Mouse (Mus musculus): ENCODE measurements around the gene Rnpepl1. TPM values are rescaled to one million over a fixed set of nuclear protein-coding genes. Genes with fewer than 3 reads are reported as not detected.
"Not testable (repeated sequence)": the region's sequence is repeated elsewhere in the genome, so short reads cannot be mapped to it uniquely, and the experiment has no call there.

Rnpepl1 gene
- total RNA-seq, 4 experiments from 2014 or later, result 64.1 to 84.4 (median 76.6) TPM

DNA sequence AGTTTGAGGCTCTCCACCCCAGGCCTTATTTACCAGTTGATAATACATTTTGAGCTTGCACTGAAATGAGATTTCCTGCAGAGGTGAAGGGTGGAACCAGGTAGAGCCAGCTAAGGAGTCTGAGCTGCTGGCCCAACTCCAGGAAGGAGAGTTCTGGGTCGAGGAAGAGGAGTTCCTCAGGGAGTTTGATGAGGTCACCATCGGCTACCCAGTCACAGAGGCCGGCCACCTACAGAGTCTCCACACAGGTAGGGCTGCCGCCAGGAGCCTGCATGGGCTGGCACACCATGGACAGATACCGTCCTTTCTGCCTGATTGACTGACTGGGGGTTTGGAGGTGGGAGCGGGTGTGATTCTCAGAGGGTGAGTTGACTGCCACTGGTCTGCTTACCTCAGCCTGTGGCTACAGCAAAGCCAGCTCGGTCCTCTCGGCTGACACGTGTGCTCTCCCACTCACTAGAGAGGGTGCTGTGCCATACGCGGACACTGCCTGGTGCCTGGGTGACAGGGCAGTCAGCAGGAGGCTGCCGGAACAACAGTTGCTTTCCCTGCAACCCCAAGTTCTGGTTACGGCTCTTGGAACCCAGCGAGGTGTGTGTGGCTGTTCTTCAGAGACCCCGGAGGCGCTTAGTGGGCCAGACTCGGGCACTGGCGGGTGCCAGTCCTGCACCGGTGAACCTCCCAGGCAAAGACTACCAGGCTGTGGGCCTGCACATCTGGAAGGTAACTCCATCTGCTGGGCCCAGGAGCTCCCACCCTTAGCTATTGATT is 32.8 kb downstream of the Rnpepl1 start:
- DNase-seq, result no peak

DNA sequence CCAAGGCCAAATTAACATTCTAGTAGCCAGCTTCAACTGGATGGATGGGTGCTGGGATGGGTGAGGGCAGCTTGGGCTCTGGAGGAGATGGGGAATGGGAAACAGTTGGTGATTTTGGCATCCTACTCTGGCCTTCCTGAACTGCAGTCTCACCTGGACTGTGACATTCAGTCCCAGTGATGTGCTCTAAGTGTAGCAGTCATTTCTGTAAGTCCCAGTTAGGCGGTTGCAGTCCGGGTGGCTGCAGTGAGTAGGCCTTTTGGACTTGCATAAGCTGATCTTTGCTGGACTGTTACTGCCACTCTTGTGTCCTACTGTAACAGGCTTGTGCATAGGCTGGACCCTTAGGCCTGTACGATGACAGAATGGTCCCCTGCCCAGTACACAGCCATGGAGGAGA is 37.4 kb downstream of the Rnpepl1 start:
- DNase-seq, result no peak

DNA sequence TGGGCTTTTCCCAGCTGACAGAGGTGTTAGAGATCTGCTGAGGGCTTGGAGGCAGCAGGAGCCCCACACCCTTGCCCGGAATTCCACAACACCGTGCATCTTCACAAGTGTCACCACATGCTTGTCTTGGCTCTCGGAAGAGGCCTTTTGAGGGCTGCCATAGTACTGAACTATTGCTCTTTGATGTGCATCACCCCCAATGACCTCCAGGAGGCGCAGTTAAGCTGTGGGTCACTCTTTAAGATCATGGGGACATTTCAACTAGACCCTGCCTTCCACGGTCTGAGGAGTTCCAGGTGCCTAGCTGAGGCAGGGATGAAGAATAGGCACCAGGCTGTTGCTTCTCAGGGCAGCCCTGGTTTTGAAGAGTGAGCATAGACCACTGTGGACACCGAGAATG is 38.8 kb downstream of the Rnpepl1 start:
- DNase-seq, result no peak

DNA sequence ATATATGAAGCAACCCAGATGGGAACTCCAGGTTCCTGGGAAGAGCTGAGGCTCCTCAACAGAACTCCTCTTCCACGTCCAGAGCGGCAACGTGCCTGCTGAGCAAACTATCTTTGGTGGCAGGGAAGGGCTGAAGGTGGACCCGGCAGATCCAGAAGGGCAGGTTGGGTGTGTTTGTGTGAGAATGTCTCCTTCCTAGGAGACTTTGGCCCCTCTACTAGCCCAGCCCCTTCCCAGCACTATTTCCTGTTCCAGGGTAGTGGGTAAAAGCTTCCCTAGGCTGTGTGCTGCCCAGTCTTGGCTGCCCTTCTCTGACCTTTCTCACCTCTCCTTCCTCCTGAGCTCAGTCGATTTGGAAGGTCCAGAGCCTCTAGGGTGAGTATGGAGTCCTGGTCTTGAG is 40.0 kb downstream of the Rnpepl1 start, which contains the start of gene Gpr35:
Gpr35 (plus strand) TSS at position 259 of the 400 bp plus-strand sequence.
- DNase-seq, result no peak

DNA sequence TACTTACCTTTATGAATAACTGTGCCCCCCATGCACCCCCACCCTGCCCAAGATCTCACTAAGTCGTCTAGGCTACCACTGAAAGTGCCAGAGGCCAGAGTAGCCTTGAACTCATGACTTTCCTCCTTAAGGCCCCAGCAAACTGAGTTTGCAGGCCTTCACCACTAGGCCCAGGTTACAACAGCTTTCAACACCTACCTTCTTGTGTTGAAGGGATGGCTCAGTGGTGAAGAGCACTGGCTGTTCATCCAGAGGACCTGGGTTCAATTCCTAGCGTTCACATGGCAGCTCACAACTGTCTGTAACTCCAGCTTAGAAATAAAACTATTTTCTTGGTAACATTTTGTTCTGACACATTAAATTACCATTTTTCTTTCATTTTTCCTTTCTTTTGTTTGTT is 43.1 kb downstream of the Rnpepl1 start:
- DNase-seq, result no peak

DNA sequence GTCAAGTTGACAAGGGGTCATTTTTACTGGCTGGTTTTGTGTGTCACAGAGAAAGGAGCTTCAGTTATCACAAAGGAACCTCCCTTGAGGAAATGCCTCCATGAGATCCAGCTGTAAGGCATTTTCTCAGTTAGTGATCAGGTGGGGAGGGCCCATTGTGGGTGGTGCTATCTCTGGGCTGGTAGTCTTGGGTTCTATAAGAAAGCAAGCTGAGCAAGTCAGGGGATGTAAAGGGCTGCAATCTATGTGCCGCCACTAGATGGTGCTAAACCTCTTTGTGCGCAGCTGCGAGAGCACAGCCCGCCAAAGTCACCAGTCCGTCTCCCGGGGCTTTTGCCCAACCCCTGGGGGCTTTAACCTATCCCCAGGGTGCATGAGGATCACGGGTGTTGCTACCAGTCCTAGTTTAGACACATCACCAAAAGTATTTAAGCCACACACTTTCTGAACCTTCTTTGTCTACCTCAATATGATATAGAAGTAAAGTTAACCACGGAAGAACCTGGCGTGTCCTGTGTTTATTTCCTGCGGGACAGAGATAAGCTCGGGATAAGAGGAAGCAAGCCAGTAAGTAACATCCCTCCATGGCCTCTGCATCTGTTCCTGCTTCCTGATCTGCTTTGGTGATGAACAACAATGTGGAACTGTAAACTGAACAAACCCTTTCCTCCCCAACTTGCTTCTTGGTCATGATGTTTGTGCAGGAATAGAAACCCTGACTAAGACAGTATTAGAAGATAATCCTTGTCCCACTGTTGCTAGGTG is 46.2 kb downstream of the Rnpepl1 start:
- DNase-seq, result peak; percentile 53

DNA sequence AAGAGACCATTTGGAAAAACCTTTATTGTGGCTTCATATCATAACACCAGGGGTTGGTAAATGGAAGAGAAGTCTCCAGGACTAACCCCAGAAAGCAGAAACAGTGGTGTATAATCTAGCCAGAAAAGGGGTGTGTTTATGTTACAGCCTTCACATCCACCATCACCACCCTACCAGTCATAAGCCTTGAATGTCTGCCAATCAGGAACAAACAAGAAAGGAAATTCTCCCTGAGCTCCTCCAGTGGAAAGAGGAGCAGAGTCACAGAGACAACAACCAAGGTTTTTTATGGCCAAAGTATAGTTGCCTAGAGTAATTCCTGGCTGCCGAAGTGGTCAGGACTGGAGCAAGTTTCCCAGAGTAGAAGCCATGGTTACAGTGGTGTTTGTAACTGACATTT is 48.4 kb downstream of the Rnpepl1 start:
- DNase-seq, result no peak

DNA sequence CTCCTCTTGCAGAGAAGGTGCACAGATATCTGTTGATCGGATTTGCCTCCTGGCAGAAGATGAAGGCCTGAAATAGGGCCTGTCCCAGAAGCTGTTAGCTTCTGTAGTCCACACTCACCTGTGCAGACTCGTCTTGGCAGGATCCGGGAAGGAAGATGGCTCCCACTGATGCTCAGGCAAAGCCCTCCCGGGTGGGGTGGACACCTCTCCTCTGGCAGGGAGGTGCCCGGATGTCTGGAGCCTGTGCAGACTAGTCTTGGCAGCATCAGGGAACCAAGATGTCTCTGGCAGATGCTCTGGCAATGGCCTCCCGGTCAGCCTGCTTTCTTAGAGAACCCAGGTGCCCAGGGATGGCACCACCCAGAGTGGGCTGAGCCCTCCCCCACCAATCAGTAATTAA is 60.2 kb downstream of the Rnpepl1 start:
- DNase-seq, result not testable (repeated sequence)

DNA sequence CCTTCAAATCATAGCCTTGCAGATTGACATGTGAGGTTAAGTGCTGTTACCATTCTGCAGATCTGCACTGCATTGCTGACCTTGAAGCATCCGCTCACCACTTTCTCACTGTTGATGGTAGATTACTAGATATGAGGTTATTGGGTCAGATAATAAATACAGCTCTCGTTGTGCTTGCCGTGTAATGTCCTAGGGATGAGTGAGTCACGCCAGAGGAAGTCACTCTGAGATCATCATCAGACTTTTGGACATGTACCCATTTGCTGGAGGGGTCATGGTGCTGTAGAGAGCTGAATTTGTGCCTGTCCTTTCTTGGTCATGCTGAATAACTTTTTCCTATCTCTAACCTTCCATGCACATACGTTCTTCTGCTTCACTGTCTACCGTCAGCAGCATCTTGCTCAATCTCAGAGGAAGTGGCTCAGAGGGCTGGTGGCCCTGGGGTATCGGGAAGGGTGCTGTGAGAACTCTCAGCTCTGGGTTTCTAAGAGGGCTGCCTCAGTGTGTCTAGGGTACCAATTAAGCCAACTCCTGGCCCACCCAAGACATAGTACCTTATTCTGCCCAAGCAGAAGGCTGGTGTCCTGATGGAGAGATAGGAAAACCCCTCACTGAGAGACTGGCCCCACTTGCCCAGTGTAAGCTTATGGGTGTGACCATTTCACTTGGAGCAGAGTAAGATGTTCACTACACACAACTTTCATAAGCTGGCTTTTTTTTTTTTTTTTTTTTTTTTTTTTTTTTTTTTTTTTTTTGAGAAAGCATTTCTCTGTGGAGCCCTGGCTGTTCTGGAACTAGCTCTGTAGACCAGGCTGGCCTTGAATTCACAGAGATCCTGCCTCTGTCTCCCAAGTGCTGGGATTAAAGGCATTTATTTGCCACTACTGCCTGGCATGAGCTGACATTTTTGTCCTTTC is 61.6 kb downstream of the Rnpepl1 start:
- DNase-seq, result no peak

DNA sequence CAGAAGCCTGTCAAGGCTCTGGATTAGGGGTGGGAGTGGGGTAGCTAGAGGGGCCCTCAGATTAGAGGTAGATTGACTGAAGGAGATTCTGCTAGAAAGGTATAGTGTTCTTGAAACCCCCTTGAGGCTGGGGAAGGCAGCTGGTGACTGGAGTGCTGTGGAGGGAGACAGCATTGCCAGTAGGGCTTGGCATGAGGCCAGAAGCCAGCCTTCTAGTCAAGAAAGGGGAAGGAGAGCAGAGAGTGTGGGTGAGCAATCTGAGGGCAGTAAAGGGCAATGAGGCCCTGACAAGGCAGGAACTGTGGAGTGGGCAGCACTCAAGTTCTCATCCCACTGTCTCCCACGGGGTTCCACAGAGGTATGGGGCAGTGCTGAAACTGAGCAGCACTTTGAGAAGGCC is 62.3 kb downstream of the Rnpepl1 start:
- DNase-seq, result peak; percentile 50

Other genes with a start within 250 kb of the Rnpepl1 start
- 10 to 100 TPM; 66.2 to 86.0 (median 72.4) TPM for gene Gpc1, start 79.1 kb upstream of the Rnpepl1 start, total RNA-seq (2022)
- 1 to 10 TPM; 1.0 to 1.9 (median 1.3) TPM for gene Ankmy1, start 7.9 kb upstream of the Rnpepl1 start, total RNA-seq (2022)
- gene Dusp28, start 3.8 kb upstream of the Rnpepl1 start, total RNA-seq (2022), result 10 to 100 TPM; 16.2 to 17.9 (median 16.3) TPM
- gene Capn10, start 23.6 kb downstream of the Rnpepl1 start, total RNA-seq (2022), result 10 to 100 TPM; 17.3 to 27.2 (median 24.3) TPM
- 1 to 10 TPM in 1 of 4 experiments, under 1 TPM in 3; 0.58 to 1.8 (median 0.87) TPM for gene Gpr35, start 40.1 kb downstream of the Rnpepl1 start, total RNA-seq (2022)
- gene Aqp12, start 95.6 kb downstream of the Rnpepl1 start, total RNA-seq (2022), result under 1 TPM in 1 of 4 experiments, not detected in 3; 0.87 TPM
- gene Kif1a, start 191.2 kb downstream of the Rnpepl1 start, total RNA-seq (2022), result 10 to 100 TPM; 55.1 to 76.1 (median 69.1) TPM
- gene Agxt, start 224.5 kb downstream of the Rnpepl1 start, total RNA-seq (2022), result under 1 TPM in 1 of 4 experiments, not detected in 3; 0.26 TPM